ENCODE assay signal across 11 mouse cellular contexts in the genomic region with DNA sequence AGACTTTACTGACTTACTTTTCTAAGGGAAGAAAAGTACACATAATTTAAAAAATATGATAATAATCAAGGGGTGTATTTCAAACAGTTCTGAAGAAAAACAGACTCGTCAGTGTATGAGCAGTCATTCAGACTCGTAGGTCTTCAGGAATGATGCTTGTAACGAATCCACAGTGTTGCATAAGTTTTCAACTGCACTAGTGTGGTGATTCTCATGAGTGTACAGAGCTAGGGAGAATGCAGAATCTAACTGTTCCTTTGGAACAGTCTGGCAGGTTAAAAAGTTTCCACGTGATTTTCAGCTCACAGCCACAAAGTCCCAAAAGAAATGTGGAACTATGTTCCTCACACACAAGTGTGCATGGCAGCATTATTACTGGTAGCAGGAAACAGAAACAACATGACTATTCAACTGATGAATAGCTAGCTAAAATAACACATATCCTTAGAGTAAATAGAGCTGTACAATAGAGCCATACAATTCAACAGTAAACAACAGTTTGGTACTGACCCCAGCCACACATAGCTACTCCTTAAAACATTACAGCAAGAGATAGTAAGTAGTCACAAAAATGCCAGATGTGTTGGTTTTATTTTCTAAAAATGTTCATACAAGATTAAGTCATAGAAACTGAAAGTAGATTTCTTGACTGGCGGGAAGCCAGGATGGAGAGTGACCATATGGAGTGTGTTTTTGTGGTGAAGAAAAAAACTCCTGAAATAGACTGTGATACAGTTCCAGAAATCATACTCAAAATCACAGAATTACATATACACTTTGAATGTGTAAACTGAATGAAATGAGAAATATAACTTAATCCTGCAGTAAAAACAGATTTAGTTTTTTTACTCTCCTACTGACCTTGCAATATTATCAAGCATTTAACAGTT.
A peak's percentile ranks its signal among the peaks of the same experiment; 100 is the strongest.
DNase-seq lines count a peak whose midpoint lies in the region; ATAC-seq and TF ChIP-seq lines count a peak whose summit lies in the region.
"Had no signal": no experiment of that assay in that cellular context is flagged by ENCODE, and none has a peak within 500 bp of the region (broad histone marks: within the 10 kb centered on the region; RNA-seq: fewer than 3 reads in every experiment).

No protein-coding gene starts in this region.

- H3K27ac ChIP-seq in layer of hippocampus, adult 2 months, result no peak overlapping the region
- no peak overlapping the region for H3K27ac ChIP-seq in kidney, embryonic 16.5 days (ENCODE audit: low read length)
- H3K27ac ChIP-seq: lung, embryonic 15.5 days had no signal

- DNase-seq in cerebellum, adult 11 months, result peak; percentile 4
- DNase-seq in lung, postnatal 36 days, result peak; percentile 1
- no peak for DNase-seq in lung, adult 2 months
- DNase-seq in layer of hippocampus, adult 2 months (ENCODE audit: low spot score in 2 of 2), result peak; percentile 24 to 33
- DNase-seq in right cerebral cortex, postnatal 25 days, result peak; percentile 41
- DNase-seq: adrenal gland, postnatal 25 days; thymus, postnatal 14 days had no signal

- no peak overlapping the region for H3K4me3 ChIP-seq in lung, adult 2 months (replicated peaks; ENCODE audit: extremely low read depth, low read depth, low read length)
- no peak overlapping the region for H3K4me3 ChIP-seq in layer of hippocampus, adult 2 months
- no peak overlapping the region for H3K4me3 ChIP-seq in kidney, embryonic 16.5 days (ENCODE audit: low read length)
- H3K4me3 ChIP-seq: lung, embryonic 15.5 days had no signal

- H3K9ac ChIP-seq in kidney, embryonic 16.5 days (replicated peaks; ENCODE audit: low read length), result no peak overlapping the region
- H3K9ac ChIP-seq: lung, embryonic 15.5 days had no signal

- H3K4me2 ChIP-seq in kidney, embryonic 16.5 days (replicated peaks; ENCODE audit: low read depth, low read length), result no peak overlapping the region
- H3K4me2 ChIP-seq: lung, embryonic 15.5 days had no signal

- WGBS in lung, adult 2 months, result 49% methylated on average over 5 of the region's 5 CpGs
- 76% methylated on average over 5 of the region's 5 CpGs for WGBS in kidney, embryonic 16.5 days

- TF ChIP-seq CTCF in lung, adult 2 months (IDR thresholded peaks at IDR 0.05; ENCODE audit: insufficient read depth, low read length), result no peak
- TF ChIP-seq CTCF in layer of hippocampus, adult 2 months (conservative IDR thresholded peaks at IDR 0.05), result no peak

- H3K27me3 ChIP-seq in kidney, embryonic 16.5 days (ENCODE audit: insufficient read depth, low read length), result no peaks in the 10 kb centered on the region
- H3K27me3 ChIP-seq: lung, embryonic 15.5 days had no signal

- no peaks in the 10 kb centered on the region for H3K36me3 ChIP-seq in kidney, embryonic 16.5 days (ENCODE audit: insufficient read depth, low read length)
- H3K36me3 ChIP-seq: lung, embryonic 15.5 days had no signal

- no peak for TF ChIP-seq POLR2A in lung, adult 2 months (IDR thresholded peaks at IDR 0.05; ENCODE audit: borderline replicate concordance, extremely low read depth, low read depth, low read length)

- H3K9me3 ChIP-seq in kidney, embryonic 16.5 days (ENCODE audit: low read length), result no peaks in the 10 kb centered on the region
- H3K9me3 ChIP-seq: lung, embryonic 15.5 days had no signal

- H3K4me1 ChIP-seq in lung, adult 2 months (ENCODE audit: control insufficient read depth, insufficient read depth, low read length), result no peaks in the 10 kb centered on the region
- H3K4me1 ChIP-seq in kidney, embryonic 16.5 days (ENCODE audit: insufficient read depth, low read length), result no peaks in the 10 kb centered on the region
- H3K4me1 ChIP-seq: lung, embryonic 15.5 days had no signal

- ATAC-seq in cerebellum, adult (ENCODE audit: insufficient number of reproducible peaks, low FRiP score, low TSS enrichment), result no peak
- no peak for ATAC-seq in erythroid progenitor cell, adult 5-6 weeks (replicated peaks; ENCODE audit: low FRiP score, poor library complexity, severe bottlenecking)
- ATAC-seq in kidney, embryonic 16.5 days (ENCODE audit: low FRiP score, low TSS enrichment), result no peak
